Mouse (Mus musculus) urinary bladder, adult 2 months (tissue): ENCODE results near the gene Cldn11. TPM values are rescaled to one million over a fixed set of nuclear protein-coding genes. Genes with fewer than 3 reads are reported as not detected.

Experiments used
- DNase-seq: peaks from one replicate; pipeline ENCODE4 v3.0.0; 2022; ENCODE audit warnings: low spot score
- polyA plus RNA-seq: library from polyadenylated mRNA; depleted of rRNA; stranded (reverse); fragments of >200 nt; gene quantifications from 2 replicates; pipeline ENCODE4 v1.2.3, GENCODE M21; 2012; rRNA removed

Gene Cldn11
- polyA plus RNA-seq, 1 experiment, result 0.91 TPM

GRCm38 (mm10) chr3:31160046-31160445 is 10.3 kb downstream of the Cldn11 start:
- DNase-seq, result no peak

GRCm38 (mm10) chr3:31161336-31161735 is 11.6 kb downstream of the Cldn11 start:
- no peak for DNase-seq

DNA sequence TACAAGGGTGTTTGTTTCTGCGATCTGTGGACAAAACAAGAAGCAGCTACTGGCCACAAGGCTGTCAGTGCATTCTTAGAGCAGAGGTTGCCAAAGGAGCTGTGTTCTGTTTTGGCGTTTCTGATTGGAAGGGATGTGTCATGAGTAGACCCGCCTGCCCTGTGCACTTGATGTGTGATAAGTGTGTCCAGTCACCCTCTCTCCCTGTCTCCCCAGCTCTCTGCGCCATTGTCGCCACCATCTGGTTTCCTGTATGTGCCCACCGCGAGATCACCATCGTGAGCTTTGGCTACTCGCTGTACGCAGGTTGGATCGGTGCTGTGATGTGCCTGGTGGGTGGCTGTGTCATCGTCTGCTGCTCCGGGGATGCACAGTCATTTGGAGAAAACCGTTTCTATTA is 13.1 kb downstream of the Cldn11 start:
- DNase-seq, result no peak

- DNase-seq, result no peak
These were observed 16.1 kb downstream of the Cldn11 start for GRCm38 (mm10) chr3:31165803-31166202.

DNA sequence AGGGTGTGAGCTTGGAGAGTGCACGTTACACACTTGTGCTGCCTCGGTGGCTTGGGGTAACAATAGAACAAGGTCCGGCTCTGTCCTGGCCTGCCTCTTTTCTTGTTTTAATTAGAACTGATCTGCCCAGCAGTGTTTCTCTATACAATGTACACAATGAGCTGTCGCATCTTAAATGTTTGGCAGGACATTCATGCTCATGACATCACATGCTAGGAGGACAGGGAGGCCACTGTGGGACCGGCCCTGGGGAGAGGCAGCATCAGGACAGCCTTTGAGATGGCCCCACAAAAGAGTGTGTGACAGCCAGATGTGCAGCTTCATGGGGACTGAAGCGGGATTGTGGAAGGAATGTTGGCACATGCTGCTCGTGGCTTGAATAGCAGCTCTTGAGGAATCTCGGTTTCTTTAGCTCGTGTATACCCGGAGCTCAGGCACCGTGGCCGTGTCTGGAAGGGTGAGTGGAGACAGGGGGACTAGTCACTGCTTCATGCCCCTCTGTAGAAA is 16.7 kb downstream of the Cldn11 start:
- no peak for DNase-seq

GRCm38 (mm10) chr3:31190342-31190741 is 40.6 kb downstream of the Cldn11 start:
- DNase-seq, result no peak

GRCm38 (mm10) chr3:31191402-31191801 is 41.7 kb downstream of the Cldn11 start:
- DNase-seq, result no peak

GRCm38 (mm10) chr3:31199162-31199877 is 49.6 kb downstream of the Cldn11 start:
- DNase-seq, result no peak

GRCm38 (mm10) chr3:31203947-31204346 is 54.2 kb downstream of the Cldn11 start:
- no peak for DNase-seq

DNA sequence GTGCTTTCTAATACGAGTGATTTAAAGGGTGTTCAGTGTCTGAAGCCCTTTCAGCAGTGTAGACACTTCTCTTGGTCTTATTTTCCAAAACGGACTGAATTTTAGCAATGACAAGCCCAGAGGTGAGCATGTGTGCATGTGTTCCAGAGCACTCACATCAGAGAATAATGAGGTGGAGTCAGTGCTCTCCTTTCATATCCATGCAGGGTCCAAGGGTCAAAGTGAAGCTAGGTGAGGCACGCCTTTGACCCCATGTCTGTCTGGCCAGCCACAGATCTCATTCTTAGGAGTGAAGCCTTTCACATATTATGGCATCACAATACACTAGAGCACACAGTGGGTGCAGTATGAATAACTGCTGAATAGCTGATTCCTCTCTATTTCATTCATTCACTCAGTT is 55.4 kb downstream of the Cldn11 start:
- DNase-seq, result no peak

GRCm38 (mm10) chr3:31208046-31208445 is 58.3 kb downstream of the Cldn11 start:
- DNase-seq, result no peak

GRCm38 (mm10) chr3:31208458-31208994 is 58.8 kb downstream of the Cldn11 start:
- DNase-seq, result no peak

GRCm38 (mm10) chr3:31209001-31209400 is 59.3 kb downstream of the Cldn11 start:
- no peak for DNase-seq

DNA sequence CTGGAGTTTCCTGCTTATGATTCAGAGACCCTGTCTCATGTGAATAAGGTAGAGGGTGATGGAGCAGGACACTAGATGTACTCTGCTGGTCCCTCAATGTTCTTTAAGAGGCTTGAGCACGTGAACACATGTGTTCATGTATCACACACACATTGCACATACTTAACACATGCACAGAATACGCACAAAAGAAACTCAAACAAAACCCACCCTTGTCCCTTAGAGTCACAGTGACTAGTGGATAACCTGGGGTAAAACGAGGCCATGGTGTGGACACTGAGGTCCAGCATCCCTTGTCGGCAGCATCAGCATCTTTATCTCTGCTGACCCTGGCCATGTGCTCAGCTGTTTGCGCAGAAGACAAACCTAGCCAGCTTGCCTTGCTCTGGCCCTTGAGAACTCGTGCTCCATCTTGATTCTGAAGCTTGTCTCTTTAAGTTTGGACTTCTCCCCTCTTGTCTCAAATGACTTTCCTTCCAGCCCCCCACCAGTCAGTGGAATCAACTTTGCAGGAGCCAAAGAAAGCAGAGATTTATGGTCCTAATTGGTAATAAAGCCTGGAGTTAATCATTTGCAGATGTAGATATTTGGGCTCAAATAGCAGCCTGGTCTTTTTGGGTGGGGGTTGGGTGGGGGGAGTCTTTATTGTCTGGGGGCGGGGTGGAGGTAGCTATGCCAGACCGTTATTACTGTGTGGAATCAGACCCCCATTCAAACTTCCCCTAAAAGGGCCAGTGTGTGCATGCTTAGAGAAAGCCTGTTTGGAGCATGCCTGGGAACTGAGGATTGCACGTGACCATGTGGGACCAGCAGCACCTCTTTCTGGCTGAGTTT is 62.7 kb downstream of the Cldn11 start:
- DNase-seq, result no peak

DNA sequence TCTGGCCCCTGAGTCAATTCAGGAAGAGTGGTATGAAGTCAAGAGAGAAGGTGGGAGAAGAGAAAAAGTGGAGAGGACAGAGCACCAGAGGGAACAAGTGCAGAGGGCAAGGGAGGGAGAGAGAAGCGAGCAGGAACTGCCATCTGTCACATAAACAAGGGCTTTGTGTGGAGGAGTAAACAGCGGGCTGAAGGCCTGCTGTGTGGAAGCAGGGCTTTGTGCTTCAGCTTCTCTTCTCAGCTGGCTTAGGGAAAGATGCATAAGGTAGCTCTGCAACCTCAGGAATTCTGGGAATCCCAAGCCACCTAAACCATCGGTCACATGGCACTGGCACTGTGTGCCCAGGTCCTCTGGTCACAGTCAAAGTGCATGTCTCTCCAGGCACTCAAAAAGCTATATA is 64.1 kb downstream of the Cldn11 start:
- DNase-seq, result no peak

Other genes with a start within 250 kb of the Cldn11 start
- 20.9 and 25.0 TPM in 2 replicates for gene Phc3, start 180.5 kb upstream of the Cldn11 start, polyA plus RNA-seq
- gene Prkci, start 154.2 kb upstream of the Cldn11 start, polyA plus RNA-seq, result 59.5 and 76.8 TPM in 2 replicates
- gene Skil, start 54.9 kb upstream of the Cldn11 start, polyA plus RNA-seq, result 14.0 and 15.0 TPM in 2 replicates
- 0.04 and 0.10 TPM in 2 replicates for gene Slc7a14, start 160.5 kb downstream of the Cldn11 start, polyA plus RNA-seq